Mouse (Mus musculus): ENCODE results near the gene Cacna1a. TPM values are rescaled to one million over a fixed set of nuclear protein-coding genes. Genes with fewer than 3 reads are reported as not detected.
"Not testable (repeated sequence)": the region's sequence is repeated elsewhere in the genome, so short reads cannot be mapped to it uniquely, and the experiment has no call there.

Cacna1a gene
- polyA plus RNA-seq, 1 experiment from 2014 or later: 6.6 TPM

DNA sequence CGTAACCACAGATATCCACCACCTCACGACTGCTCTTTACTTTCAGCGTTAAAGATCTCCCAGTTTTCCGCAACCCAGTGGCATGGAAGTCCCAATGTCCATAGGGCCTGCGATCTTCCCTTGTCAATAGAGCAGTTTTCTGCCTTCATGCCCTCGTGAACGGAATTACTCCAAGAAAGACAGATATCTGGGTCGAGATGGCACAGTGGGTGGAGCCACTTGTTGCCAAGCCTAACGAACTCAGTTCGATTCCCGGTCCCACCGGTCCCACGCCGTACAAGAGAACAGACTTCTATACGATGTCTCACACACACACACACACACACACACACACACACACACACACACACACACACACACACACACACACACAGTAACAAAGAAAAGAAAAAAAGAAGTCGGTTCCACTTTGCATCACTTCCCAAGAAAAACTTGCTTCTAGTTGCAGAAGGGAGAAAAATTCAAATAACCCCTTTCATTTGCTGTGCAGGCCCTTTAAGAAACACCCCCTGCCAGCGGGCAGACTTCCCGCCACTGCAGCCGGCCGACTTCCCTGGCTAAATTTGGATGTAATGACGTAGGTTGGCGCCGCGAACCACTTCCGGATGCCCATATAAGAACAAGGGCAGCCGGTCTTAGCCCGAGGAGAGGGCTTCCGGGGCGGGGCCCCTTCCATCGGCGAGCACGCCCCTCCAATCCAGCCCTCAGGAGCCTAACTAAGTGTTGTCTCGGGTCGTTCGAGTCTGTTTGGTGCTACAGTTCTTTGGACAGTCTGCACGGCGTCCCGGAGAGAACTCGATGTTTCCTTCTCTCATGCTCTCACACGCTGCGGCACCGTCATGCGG is 275.5 kb downstream of the Cacna1a start:
- Histone ChIP-seq H3K9ac (ENCODE audit: low read depth, low read length) (peak overlapping the region; percentile 74), H3K9me3 (replicated peaks; ENCODE audit: low read length) (no peaks in the 10 kb centered on the region), H3K27ac (peak overlapping the region; percentile 95), H3K4me2 (ENCODE audit: low read length) (peak overlapping the region; percentile 80), H3K36me3 (ENCODE audit: insufficient read depth, low read length) (0 out of 2 replicates have a peak, but pooled peaks cover 3% of the 10 kb centered on the region), H3K4me1 (replicated peaks; ENCODE audit: insufficient read depth, low read length) (peaks cover 26% of the 10 kb centered on the region), H3K27me3 (ENCODE audit: insufficient read depth, low read length) (no peaks in the 10 kb centered on the region), H3K4me3 (replicated peaks; ENCODE audit: low read depth, low read length) (peak overlapping the region; percentile 86)
- no peak for TF ChIP-seq CTCF (IDR thresholded peaks at IDR 0.05; ENCODE audit: low read depth)
- WGBS: 3% methylated on average over 43 of the region's 43 CpGs
- DNase-seq (ENCODE audit: low spot score): peak; percentile 99
- ATAC-seq (replicated peaks; ENCODE audit: low FRiP score, low read depth): peak; percentile 86

DNA sequence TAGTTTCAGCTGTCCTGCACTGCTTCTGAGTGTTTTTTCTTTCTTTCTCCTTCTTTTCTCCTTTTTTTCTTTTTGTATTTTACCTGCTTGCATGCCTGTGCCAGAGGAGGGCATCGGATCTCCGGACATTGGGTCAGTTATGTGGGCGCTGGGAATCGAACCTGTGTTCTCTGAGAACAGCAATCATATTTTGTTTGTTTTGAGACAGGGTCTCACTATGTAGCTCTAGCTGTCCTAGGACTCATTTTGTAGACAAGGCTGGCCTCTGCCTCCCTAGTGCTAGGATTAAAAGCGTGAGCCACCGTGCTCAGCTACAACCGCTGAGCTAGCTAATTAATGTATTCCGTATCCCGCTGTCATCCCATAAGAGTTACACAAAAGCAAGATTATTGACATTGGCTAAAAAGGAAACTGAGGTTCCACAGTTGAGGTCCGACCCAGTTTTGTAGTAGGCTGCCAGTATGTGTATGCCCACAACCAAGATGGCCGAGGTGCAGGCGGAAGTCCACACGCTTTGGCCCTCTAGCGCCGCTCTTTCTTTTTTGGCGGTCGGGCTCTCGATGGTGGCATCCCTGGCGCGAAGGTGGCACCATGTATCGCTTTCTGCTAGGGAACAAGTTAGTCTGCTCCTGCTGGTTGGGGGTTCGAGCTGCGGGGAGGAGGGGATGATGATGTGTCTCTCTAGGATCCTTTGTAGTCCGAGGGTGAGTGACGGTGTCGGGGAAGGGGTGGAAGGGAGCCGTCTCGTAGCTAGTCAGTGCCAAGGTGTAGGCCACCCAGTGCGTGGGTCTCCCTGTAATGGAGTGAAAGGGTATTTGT is 276.5 kb downstream of the Cacna1a start:
- ATAC-seq (replicated peaks; ENCODE audit: low FRiP score, low read depth): no peak; the same call in 1 of the 2 replicates
- WGBS: under 1% methylated on average over 29 of the region's 29 CpGs
- peak; percentile 91 for DNase-seq (ENCODE audit: low spot score)

DNA sequence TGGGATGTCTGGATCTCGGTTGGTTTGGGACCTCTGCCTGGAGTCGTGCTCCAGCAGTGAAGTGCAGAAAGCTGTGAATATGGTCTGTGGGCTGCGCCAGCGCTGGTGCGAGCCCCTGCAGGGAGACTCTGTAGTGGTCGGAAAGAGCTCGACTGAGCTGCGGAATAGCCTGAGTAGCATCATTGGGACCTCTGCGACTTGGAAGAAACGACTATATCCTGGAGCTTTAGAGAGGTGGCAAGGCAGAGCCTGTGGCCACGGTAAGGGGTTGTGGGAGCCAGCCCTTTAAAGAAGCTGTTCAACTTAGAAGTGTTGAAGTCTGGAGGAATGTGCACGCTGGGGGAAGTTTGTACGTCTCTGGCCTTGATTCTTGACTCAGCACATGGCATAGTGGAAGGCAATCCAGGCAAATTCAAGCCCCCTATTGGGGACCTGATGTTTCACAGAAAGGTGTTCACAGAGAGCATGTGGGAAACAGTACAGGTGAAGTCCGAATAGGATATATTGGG is 277.2 kb downstream of the Cacna1a start:
- Histone ChIP-seq H3K4me2 (ENCODE audit: low read length) (peak overlapping the region; percentile 80), H3K4me1 (replicated peaks; ENCODE audit: insufficient read depth, low read length) (peaks cover 16% of the 10 kb centered on the region), H3K27me3 (ENCODE audit: insufficient read depth, low read length) (no peaks in the 10 kb centered on the region), H3K9me3 (replicated peaks; ENCODE audit: low read length) (no peaks in the 10 kb centered on the region), H3K36me3 (ENCODE audit: insufficient read depth, low read length) (0 out of 2 replicates have a peak, but pooled peaks cover 3% of the 10 kb centered on the region), H3K27ac (peak overlapping the region; percentile 92), H3K9ac (ENCODE audit: low read depth, low read length) (peak overlapping the region; percentile 74), H3K4me3 (replicated peaks; ENCODE audit: low read depth, low read length) (peak overlapping the region; percentile 86)
- peak; percentile 29; the same call in 1 of the 2 replicates for TF ChIP-seq CTCF (IDR thresholded peaks at IDR 0.05; ENCODE audit: low read depth)
- DNase-seq (ENCODE audit: low spot score): peak; percentile 62
- ATAC-seq (replicated peaks; ENCODE audit: low FRiP score, low read depth): no peak
- 2% methylated on average over 14 of the region's 14 CpGs for WGBS

More for the DNA sequence above, 276.5 kb downstream of the Cacna1a start:
- 0 out of 2 replicates have a peak, but pooled peaks cover 3% of the 10 kb centered on the region for H3K36me3 ChIP-seq (ENCODE audit: insufficient read depth, low read length)
- H3K27me3 ChIP-seq (ENCODE audit: insufficient read depth, low read length): no peaks in the 10 kb centered on the region
- peak overlapping the region; percentile 86 for H3K4me3 ChIP-seq (replicated peaks; ENCODE audit: low read depth, low read length)
- TF ChIP-seq CTCF (IDR thresholded peaks at IDR 0.05; ENCODE audit: low read depth): peak; percentile 61
- H3K9ac ChIP-seq (ENCODE audit: low read depth, low read length): peak overlapping the region; percentile 74
- H3K27ac ChIP-seq: peak overlapping the region; percentile 92
- peaks cover 21% of the 10 kb centered on the region for H3K4me1 ChIP-seq (replicated peaks; ENCODE audit: insufficient read depth, low read length)
- H3K9me3 ChIP-seq (replicated peaks; ENCODE audit: low read length): no peaks in the 10 kb centered on the region
- peak overlapping the region; percentile 80 for H3K4me2 ChIP-seq (ENCODE audit: low read length)

DNA sequence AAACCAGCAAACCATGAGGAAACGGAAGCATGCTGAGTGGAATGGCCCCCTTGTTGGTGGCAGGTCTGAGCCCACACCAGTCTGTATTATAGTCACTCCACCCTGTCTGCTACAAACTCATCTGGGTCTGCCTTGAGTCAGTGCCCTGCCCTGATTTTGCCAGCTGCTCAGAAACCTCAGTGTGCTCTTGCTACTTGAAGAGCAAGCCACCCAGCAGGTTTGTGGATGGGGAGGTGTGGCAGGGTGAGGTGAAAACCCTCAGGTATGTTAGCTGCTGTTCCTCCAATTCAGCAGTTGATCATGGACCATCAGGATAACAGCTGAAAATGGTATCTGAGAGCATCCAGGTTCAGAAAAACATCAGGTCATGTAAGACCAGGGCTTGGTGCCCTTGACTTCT is 279.8 kb downstream of the Cacna1a start:
- Histone ChIP-seq H3K27me3 (ENCODE audit: insufficient read depth, low read length) (no peaks in the 10 kb centered on the region), H3K27ac (no peak overlapping the region), H3K4me1 (replicated peaks; ENCODE audit: insufficient read depth, low read length) (peaks cover 11% of the 10 kb centered on the region; the same call in 1 of the 2 replicates), H3K36me3 (ENCODE audit: insufficient read depth, low read length) (peaks cover 6% of the 10 kb centered on the region; the same call in 1 of the 2 replicates), H3K4me3 (replicated peaks; ENCODE audit: low read depth, low read length) (no peak overlapping the region), H3K9ac (ENCODE audit: low read depth, low read length) (no peak overlapping the region), H3K9me3 (replicated peaks; ENCODE audit: low read length) (no peaks in the 10 kb centered on the region), H3K4me2 (ENCODE audit: low read length) (no peak overlapping the region)
- no peak for TF ChIP-seq CTCF (IDR thresholded peaks at IDR 0.05; ENCODE audit: low read depth)
- ATAC-seq (replicated peaks; ENCODE audit: low FRiP score, low read depth): no peak
- 77% methylated on average over 1 of the region's 1 CpGs for WGBS
- DNase-seq (ENCODE audit: low spot score): no peak

DNA sequence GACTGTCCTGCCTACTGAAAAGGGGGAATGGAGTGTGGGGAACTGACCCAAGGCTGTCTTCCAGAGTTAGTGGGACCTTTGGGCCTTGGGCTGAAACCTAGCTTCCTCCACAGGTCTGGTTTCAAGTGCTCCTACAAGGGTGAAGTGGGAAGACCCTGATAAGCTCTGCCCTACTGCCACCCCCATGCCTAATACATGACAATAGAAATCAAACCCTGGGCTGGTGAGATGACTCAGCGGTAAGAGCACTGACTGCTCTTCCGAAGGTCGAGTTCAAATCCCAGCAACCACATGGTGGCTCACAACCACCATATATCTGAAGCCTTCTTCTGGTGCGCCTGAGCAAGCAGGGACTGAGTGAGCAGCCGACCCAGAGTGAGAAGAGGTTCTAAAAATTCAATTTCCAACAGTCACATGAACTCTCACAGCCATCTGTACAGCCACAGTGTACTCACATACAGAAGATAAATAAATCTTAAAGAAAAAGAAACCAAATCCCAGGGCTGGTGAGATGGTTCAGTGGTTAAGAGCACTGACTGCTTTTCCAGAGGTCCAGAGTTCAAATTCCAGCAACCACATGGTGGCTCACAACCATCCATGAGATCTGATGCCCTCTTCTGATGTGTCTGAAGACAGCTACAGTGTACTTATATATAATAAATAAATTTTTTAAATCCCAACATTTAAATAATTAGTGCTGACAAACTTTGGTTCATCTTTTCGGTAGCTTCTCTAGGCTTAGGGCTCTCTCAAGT is 280.7 kb downstream of the Cacna1a start:
- H3K36me3 ChIP-seq (ENCODE audit: insufficient read depth, low read length): peaks cover 12% of the 10 kb centered on the region
- H3K9ac ChIP-seq (ENCODE audit: low read depth, low read length): no peak overlapping the region
- no peak overlapping the region for H3K27ac ChIP-seq
- H3K4me2 ChIP-seq (ENCODE audit: low read length): no peak overlapping the region
- no peak for ATAC-seq (replicated peaks; ENCODE audit: low FRiP score, low read depth)
- WGBS: 65% methylated on average over 6 of the region's 6 CpGs
- H3K4me1 ChIP-seq (replicated peaks; ENCODE audit: insufficient read depth, low read length): peaks cover 6% of the 10 kb centered on the region; the same call in 1 of the 2 replicates
- DNase-seq (ENCODE audit: low spot score): peak; percentile 37
- no peak overlapping the region for H3K4me3 ChIP-seq (replicated peaks; ENCODE audit: low read depth, low read length)
- H3K9me3 ChIP-seq (replicated peaks; ENCODE audit: low read length): no peaks in the 10 kb centered on the region
- H3K27me3 ChIP-seq (ENCODE audit: insufficient read depth, low read length): no peaks in the 10 kb centered on the region
- TF ChIP-seq CTCF (IDR thresholded peaks at IDR 0.05; ENCODE audit: low read depth): no peak

DNA sequence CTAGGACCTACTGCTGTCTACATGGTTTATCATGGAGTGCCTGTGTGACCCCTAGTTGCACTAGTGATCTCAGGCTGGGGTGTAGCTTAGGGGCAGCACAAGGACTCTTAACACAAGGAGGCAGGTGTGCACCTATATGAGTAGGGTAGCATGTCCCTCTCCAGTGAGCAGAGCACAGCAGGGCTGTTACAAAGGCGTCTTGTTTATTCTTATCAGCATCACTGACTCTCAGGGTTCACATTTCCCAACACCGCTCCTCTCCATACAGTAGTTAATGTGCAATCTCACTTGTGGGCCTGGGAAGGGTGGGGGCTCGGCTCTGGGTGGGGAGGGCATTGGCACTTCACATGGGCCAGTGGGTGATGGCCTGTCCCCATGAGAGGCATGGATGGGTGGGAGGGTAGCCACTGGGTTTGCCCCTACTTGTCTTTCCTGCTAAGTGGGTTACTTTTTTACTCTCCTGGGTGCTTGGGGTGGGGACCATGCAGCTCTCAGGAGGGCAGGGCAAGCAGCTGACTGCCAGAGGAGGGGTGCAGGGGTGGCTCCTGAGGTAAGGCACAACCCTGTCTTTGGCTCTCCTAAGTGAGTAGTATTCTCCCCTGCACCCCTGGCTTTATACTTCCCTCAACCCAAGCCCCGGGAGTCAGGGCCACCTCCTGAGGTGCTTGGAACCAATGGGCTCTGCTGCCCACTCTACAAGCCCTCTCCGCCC is 282.2 kb downstream of the Cacna1a start:
- not testable (repeated sequence) for H3K4me2 ChIP-seq (ENCODE audit: low read length); H3K4me1 ChIP-seq (replicated peaks; ENCODE audit: insufficient read depth, low read length); H3K4me3 ChIP-seq (replicated peaks; ENCODE audit: low read depth, low read length); H3K27me3 ChIP-seq (ENCODE audit: insufficient read depth, low read length); H3K9ac ChIP-seq (ENCODE audit: low read depth, low read length); DNase-seq (ENCODE audit: low spot score); H3K9me3 ChIP-seq (replicated peaks; ENCODE audit: low read length)
- peak overlapping the region; percentile 69 for H3K27ac ChIP-seq
- peak; percentile 52 for ATAC-seq (replicated peaks; ENCODE audit: low FRiP score, low read depth)
- H3K36me3 ChIP-seq (ENCODE audit: insufficient read depth, low read length): peaks cover 26% of the 10 kb centered on the region
- WGBS: 51% methylated on average over 5 of the region's 5 CpGs
